Mouse (Mus musculus) retina, adult 2 months (tissue): ENCODE measurements around the gene Gtf2ird2.
A peak's percentile ranks its signal among the peaks of the same experiment; 100 is the strongest.

Source experiments
- DNase-seq: peaks from one replicate; pipeline ENCODE4 v3.0.0-alpha.2; 2012; ENCODE audit warnings: low read depth, low spot score

Gene Gtf2ird2

DNA sequence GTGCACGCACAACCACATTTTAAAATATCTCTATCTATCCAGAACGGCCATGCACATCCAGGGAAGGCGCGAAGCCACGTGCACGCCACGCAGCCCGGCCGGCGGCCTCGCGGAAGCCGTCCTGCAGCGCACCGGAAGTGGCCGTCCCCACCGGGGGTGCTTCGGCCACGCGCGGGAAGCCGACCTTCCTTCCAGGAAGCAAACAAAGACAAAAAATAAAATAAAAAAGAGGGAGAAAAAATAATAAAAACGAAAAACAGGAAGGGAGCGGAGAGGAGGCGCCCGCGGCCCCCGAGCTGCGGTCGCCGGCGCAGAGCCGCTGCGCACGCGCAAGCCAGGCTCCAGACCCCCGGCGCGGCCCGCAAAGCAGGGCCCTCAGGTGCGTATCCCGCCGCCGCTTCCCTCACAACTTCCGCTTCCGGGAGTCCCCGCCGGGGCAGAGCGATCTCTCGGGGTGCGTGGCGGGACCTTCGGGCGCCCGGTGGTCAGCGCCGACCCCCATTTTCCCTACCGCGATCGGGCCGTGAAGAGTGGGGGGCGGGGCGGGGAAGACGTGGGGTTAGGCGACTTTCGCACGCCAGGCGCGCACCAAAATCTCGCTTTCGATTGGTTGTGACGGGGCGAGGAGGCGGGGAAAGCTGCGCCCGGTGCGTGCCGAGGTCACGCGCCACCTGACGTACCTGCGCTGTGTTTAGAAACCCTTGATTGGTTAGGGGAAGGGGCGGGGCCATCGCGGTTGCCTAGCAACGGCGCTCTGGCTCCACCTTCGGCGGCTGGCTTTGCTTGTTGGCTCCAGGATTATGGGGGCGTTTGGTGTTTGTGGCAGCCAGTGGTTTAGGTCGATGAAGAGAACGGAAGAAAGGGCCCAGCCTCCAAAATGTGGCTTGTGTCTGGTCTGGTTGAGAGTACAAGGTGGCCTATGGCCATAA lies at the start of gene Gtf2ird2:
Gtf2ird2 (plus strand) TSS at position 140 of the 929 bp plus-strand sequence.
- DNase-seq, result peak; percentile 97

DNA sequence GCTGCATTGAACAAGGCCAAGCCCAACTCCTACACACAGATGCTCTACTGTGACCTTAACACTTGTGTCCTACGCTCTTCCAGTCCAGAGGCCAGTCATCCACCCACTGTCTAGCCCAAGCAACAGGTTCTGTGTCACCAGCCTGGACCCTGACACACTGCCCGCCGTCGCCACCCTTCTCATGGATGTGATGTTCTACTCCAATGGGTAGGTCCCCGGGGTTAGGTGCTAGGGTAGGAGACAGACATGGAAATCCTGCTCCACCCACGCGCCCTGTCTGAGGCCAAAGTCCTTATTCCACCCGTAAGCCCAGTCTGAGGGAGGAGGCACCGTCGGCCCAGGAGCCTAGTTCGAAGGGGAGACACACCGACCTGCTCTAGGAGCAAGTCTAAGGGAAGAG lies 47.8 kb upstream of the Gtf2ird2 start:
- no peak for DNase-seq

DNA sequence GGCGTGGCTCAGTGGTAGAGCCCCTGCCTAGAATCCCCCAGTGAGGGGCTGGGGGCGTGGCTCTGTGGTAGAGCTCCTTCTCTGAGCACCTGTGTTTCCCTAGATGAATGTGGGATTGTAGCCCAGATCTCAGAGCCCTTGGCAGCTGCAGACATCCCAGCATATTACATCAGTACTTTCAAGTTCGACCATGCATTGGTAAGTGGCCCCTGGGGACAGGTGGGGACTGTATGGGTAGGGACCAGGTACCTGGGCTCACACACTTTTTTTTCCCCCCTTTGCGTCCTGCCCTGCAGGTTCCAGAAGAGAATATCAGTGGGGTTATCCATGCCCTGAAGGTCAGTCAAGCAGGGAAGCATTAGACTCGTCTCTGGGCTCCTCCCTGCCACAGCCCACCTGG lies 45.9 kb upstream of the Gtf2ird2 start:
- no peak for DNase-seq

DNA sequence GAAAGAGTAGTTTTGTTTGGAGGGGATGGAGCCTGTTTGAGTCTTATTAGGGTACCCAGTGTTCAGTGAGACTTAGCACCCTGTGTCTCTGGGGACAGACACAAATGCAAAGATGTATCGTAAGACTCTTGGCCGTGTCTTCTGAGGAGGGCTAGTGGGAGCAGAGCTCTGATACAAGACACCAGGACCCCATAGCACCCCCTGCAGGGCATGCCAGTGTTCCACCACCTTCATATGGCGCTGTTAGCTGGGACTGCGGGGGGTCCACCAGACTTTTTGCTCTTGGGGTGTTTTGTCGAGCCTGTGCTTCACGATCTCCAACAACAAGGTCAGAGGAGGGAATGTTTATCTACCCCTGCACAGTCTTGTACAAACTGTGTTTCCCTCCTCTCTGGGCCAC lies 44.4 kb upstream of the Gtf2ird2 start:
- DNase-seq, result no peak

DNA sequence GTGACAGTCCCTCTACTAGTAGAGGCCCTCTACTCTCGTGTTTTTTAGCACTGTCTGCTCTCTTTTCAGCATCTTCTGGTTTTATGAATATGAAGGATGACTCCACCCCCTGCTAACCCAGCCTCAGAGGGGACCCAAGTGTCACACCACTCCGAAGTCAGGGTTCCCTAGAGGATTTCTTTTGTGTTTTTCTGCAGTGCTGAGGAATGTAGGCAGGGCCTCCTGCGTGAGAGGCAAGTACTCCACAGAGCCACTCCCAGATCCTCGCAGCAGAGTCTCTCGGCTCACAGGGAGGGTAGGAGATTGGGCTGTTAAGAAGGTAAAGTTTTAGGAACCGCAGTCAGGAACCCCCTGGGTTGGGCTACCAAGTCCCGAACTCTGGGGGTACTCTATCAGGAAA lies 42.6 kb upstream of the Gtf2ird2 start:
- DNase-seq, result no peak

DNA sequence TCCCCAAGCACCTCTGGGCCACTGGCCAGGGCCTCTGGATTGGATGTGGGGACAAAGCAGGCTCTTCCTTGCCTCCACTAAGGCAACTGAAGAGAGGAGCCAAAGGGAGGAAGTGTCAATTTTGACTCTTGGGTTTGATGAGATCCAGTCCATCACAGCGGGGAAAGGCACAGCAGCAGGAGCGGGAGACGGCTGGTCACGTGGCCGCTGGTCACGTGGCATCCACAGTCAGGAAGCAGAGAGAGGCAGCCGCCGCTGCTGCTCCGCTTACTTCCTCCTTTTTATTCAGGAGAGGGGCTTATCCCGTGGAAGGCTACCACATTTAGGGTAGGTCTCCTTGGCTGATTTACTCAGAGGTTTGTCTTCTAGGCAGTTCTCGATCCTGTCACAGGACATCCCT lies 41.4 kb upstream of the Gtf2ird2 start:
- no peak for DNase-seq

DNA sequence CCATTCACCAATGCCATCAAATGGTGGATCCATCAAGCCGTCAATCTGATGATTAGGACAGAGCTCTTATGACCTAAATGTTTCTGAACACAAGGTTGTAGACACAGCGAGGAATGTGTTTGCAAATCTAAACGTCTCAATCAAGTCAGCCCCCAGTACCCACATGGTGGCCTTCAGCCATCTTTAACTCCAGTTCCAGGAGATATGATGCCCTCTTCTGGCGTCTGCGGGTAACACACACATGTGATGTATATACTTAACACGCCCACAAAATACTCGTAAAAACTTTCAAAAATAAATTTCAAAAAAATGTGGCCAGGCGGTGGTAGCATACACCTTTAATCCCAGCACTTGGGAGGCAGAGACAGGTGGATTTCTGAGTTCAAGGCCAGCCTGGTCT lies 38.8 kb upstream of the Gtf2ird2 start:
- DNase-seq, result no peak

DNA sequence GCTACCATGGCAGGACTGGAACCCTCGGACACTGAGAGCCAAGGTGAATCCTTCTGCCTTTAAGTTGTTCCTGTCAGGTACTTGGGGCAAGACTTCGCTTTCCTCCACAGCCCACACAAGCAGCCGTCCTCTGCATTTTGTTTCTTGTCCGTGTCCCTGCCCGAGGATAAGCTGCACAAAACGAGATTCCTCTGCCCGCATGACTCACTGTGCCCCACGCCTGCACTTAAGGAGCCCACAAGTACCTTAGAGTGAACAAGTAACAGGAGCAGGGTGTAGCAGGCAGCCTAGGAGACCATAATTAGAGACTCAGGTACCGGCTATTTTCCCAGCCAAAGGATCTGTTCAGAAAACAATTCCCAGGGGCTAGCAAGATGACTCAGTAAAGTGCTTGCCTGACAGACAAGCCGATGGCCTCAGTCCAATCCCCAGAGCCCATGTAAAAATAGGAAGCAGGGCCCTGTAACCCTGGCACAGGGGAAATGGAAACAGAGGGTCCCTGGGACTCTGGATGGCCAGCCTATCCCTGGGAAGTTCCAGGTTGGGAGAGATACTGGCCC lies 36.5 kb upstream of the Gtf2ird2 start:
- DNase-seq, result no peak

DNA sequence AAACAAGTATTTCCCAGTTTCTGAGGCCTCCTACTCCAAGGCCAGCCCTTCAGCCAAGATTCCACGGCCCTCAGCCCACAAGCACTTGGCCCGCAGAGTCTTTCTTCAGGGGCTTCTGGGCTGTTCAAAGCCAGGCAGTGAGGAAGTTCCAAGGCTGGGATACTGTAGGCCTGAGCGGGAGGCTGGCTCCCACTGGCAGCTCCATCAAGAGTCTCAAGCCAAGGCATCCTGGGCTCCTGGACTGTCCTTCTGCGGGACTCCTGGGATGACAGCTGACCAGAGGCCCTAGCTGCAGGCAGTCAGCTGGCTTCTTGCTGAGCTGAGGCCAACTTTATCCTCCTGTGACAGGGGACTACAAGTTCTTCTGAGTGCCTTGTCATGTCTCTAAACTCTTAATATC lies 35.7 kb upstream of the Gtf2ird2 start:
- no peak for DNase-seq

DNA sequence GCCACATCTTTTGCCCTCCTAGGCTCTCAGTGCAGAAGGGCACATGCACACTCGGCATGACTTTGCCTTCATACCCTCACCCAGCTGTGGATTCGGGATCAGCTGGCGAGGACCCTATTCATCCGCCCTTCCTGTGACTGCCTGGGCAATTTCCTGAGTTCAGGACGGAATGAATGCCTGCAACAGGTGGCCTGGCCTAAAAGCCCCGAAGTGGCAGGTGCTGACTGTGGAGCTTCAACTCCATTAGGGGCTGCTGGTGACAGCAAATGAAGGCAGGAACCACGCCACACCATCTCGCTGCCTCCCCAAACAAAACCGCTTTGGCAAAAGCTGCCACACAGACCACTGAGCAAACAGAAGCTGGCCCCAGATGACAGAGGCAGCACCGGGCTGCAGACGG lies 31.9 kb upstream of the Gtf2ird2 start:
- no peak for DNase-seq

DNA sequence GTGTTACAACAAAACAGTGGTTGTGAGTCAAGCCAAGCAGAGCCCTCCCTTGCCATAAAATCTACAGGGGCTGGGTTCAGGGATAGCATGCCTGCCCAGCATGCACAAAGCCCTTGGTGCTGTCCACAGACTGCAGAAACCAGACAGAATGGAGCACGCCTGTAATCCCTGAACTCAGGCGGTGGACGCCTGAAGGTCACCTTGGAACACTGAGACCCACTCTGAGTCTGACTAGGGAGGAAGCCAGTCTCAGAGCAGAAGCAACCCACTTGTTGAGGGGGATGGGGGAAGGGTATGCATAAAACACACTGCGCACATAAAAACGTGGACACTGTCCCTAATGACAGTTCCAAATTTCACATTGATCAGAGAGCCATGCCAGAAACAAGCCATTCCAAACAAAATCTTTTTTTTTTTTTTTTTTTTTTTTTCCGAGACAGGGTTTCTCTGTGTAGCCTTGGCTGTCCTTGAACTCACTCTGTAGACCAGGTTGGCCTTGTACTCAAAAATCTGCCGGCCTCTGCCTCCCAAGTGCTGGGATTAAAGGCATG lies 27.8 kb upstream of the Gtf2ird2 start:
- no peak for DNase-seq

DNA sequence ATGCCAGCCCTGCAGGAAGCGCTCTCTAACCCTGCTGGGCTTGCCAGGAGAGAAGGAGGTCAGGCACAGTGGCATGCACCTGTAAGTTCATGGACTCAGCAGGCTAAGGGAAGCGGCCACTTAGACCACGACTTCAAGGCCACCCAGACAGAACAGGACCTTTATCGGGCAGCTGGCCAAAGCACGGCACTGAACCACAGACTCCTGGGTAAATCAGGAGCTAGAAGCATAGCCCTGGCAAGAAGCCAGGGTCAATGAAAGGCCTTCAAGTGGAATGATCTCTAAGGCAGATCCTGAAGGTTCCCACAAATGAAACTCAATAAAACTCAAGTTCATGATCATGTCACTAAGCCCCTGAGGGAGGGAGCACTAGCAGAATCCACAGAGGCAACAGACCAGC lies 19.1 kb upstream of the Gtf2ird2 start:
- DNase-seq, result no peak

DNA sequence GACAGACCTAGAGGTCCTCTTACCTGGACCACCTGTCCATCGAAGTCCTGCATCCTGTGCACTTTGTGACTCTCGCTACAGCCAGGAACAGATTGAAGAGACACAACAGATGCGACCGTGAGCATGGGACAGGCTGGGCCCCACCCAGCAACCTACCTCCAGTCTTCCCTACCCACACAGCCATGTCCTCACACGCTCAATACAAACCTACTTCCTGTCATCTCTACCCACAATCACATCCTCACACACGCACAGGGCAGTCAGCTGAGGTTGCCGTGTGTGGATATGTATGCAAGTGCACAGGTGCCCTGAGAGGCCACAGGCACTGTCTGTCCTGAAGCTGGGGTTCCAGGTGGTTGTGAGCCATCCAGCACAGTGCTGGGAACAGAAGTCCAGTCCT lies 17.2 kb upstream of the Gtf2ird2 start:
- DNase-seq, result no peak

DNA sequence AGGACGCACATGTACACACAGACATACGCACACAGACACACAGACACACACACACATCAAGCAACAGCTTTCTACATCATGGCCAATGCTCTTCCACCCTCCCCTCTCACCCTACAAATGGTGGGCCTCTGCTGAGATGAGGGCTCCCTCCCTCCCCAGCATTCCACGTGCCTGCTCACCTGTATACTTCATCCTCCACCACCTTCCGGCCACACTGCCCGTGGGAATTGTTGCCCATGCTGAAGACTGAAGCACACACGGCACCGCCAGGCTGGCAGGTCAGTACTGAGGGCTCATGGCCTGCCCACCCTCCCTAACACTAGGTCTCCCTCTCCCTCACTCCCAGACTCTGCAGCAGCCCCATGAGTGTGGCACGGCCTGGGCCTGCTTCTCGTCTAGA lies 15.8 kb upstream of the Gtf2ird2 start:
- no peak for DNase-seq

DNA sequence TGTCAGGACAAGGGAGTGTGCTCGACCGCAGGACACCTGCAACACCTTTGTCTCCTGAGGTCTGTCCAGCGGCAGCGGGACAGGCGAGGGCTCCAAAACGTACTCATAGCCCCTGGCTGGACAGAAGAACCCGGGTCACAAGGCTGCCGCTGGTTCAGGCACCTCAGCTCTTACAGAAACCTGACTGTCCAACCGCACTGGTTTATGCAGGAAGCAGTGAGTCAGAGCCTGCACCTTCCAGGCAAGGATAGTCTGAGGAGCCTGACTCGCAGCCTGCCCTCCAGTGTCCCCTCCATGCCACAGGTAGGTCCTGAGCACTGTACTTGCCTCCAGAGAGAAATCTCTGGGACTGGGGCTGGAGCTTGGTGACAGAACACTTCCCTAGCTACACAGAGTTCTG lies 14.6 kb upstream of the Gtf2ird2 start:
- DNase-seq, result no peak

DNA sequence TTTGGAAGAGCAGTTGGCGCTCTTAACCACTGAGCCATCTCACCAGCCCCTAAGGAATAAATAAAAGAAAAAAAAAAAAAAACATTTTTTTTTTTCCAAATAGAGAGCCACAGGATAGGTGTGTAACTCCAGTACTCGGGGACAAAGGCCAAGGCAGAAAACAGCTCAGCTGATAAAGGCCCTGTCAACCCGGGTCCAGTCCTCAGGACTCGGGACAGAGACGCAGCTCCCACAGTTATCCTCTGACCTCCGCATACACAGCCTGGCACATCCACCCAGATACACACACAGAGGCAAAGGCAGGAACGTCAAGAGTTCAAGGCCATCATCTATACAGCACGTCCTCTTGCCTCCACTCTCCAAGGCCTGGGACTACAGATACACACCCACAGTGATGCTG lies 13.7 kb upstream of the Gtf2ird2 start:
- no peak for DNase-seq

DNA sequence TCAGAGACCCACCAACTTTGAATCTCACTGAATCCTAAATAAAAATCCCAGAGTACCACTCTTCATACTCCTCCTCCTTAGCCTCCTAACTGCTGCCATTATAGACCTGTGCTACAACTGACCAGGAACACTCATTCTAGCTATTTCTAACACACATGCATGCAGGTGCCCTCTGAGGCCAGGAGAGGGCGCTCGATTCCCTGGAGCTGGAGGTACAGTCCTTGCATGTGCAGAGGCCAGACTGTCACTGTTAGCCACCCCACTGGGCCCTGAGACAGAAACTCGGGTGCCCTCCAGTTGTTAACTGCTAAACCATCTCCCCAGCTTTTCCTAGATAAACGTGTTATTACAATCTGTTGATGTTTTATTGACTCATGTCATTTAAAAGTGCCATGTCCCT lies 10.6 kb upstream of the Gtf2ird2 start:
- no peak for DNase-seq

DNA sequence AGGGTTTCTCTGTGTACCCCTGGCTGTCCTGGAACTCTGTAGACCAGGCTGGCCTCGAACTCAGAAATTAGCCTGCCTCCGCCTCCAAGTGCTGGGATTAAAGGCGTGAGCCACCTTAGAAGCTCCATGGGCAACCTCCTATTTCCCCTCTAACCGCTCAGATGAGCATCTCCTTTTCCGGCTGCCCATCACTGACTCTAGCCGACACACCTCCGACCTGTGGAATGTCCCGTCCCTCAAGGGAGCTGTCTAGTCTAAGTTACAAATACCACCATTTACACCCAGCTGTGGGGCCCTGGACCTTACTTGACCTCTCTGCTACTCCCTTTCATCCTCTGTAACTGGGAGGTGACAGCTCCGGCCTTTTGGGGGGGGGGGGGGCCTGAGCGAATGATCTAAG lies 8.1 kb upstream of the Gtf2ird2 start:
- DNase-seq, result no peak

DNA sequence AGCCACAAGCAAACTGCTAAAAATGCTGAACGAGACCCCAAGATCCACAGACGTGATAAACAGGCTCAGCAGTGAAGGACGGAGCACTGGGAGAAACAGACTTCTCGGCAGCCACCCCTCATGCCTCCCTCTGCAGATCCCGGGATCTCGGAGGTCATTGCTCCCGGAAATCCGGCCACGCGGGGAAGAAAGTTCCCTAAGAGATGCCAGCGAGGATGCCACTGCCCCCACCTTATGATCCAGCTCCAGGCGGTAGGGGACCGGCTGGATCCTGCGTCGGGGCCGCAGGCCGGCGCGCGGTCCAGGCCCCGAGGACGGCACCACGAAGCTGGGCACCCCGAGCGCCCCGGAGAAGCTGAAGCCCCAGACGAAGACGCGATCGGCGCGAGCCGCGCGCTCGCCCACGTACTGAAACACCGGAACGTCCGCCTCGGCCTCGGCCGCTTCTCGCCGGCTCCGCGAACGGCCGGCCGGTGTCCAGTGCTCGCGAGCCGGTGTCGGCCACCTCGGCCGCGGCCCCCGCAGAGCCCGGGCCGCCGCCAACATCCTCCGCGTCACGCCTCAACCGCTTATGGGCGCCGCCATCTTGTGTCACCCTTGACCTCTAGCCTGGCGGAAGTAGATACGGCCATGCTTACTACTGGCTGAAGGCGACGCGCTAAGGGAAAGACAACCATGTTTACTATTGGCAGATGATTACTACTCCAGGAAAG lies 7.5 kb upstream of the Gtf2ird2 start, which contains the start of gene Rcc1l:
Rcc1l (minus strand) TSS at position 606 of the 713 bp plus-strand sequence.
- DNase-seq, result peak; percentile 81

DNA sequence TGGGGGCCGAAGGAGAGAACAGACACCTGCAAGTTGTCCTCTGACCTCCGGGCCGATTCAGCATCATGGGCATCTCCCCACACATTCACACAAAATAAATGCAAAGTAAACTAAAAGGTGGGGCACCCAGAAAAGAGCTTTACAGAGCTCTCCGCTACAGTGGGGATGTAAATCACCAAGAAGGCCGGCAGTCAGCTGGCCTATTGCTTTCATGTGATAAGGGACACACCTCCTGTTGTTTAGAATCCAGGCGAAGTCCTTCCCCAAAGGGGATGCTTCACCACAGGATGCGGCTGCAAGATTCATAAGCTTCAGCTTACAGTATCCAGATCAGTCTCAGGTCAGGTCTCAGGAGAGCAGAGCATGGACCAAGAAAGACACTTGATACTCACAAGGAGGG lies 5.3 kb upstream of the Gtf2ird2 start:
- DNase-seq, result no peak

DNA sequence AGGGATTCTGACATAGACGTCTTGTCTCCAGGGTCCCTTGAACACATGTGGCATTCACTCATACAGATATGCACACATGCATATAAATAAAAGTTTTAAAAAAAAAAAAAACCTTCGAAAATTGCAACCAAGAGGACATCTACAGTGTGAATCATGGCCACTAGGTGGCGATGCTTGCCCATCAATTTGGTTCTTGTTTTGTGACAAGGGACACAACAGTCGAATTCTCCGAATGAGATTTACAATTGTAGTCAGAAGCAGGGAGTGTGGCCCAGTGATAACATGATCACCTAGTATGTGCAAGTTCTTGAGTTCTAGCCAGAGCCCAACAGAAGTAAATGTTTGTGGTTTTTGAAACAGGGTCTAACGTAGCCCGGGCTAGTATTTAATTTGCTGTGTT lies 3.9 kb upstream of the Gtf2ird2 start:
- peak; percentile 55 for DNase-seq

DNA sequence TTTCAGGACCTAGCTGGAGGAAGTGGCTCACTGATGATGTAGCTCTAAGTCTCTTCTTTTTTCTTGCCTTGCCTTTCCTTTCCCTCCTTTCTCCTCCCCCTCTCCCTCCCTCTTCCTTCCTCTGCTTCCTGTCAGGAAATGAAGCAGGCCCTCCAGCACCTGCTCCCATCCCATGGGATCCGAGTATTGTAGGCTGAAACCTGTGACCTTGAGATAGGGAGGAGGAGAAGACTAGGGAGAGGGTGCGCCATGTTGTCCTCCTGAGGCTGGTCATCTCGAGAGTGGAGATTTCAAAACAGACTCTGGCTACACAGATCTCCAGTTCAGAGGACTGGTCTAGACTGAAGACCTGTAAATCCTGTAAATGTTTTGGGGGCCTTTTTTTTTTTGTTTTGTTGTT lies 1.6 kb upstream of the Gtf2ird2 start:
- no peak for DNase-seq
